In genomic region chr10:71028996-71029395, GRCm38 (mm10) we compare ENCODE assay signal across 13 mouse cellular contexts.
DNase-seq lines count a peak whose midpoint lies in the region; ATAC-seq lines count a peak whose summit lies in the region.
"Had no signal": no experiment of that assay in that cellular context is flagged by ENCODE, and none has a peak within 500 bp of the region (broad histone marks: within the 10 kb centered on the region; RNA-seq: fewer than 3 reads in every experiment).

No protein-coding gene starts in this region.

- intact Hi-C loops in heart, postnatal 14 days (cut with DNase I) = loop anchor here (2.0 kb wide), 1 partner anchor 14 kb away; no protein-coding TSS in a partner anchor

- H3K27ac ChIP-seq in heart, embryonic 16.5 days (ENCODE audit: low read length) = peak overlapping the region; percentile 19
- H3K27ac ChIP-seq: limb, embryonic 12.5 days had no signal

- DNase-seq in heart, adult 11 months = peak; percentile 95
- no peak for DNase-seq in heart, postnatal 14 days
- peak; percentile 6 for DNase-seq in adipocyte (ENCODE audit: low spot score)
- DNase-seq in cerebellum, adult 8-10 months = peak; percentile 2
- no peak for DNase-seq in retina, embryonic 14.5 days (ENCODE audit: low spot score)
- DNase-seq in embryo, embryonic 10 days (ENCODE audit: low spot score) = no peak
- DNase-seq in layer of hippocampus, adult 11-12 months (ENCODE audit: low spot score) = no peak
- DNase-seq: spleen, adult 18-20 months; thymus, postnatal 4 days had no signal

- 60% methylated on average over 4 of the region's 4 CpGs for WGBS in heart, embryonic 16.5 days

- ATAC-seq in heart, embryonic 16.5 days (replicated peaks; ENCODE audit: extremely low read depth, insufficient read depth, low FRiP score) = no peak

- H3K4me1 ChIP-seq in heart, embryonic 16.5 days (ENCODE audit: control insufficient read depth, insufficient read depth, low read length) = peaks cover 37% of the 10 kb centered on the region

- H3K36me3 ChIP-seq in heart, embryonic 16.5 days (ENCODE audit: control insufficient read depth, insufficient read depth) = no peaks in the 10 kb centered on the region
- H3K36me3 ChIP-seq: embryonic facial prominence, embryonic 13.5 days; limb, embryonic 12.5 days had no signal

- no peaks in the 10 kb centered on the region for H3K9me3 ChIP-seq in heart, embryonic 16.5 days (replicated peaks; ENCODE audit: control insufficient read depth, low read length)
- H3K9me3 ChIP-seq: embryonic facial prominence, embryonic 13.5 days; limb, embryonic 12.5 days had no signal

- peak overlapping the region; percentile 35 for H3K4me2 ChIP-seq in heart, embryonic 16.5 days (ENCODE audit: low read depth, low read length)
- H3K4me2 ChIP-seq: embryonic facial prominence, embryonic 13.5 days; limb, embryonic 12.5 days had no signal

- H3K9ac ChIP-seq in heart, embryonic 16.5 days (ENCODE audit: low read length) = no peak overlapping the region
- H3K9ac ChIP-seq: embryonic facial prominence, embryonic 13.5 days; limb, embryonic 12.5 days had no signal

- no peak overlapping the region for H3K4me3 ChIP-seq in heart, embryonic 16.5 days (ENCODE audit: low read length)
- H3K4me3 ChIP-seq: embryonic facial prominence, embryonic 13.5 days; limb, embryonic 12.5 days had no signal

- no peaks in the 10 kb centered on the region for H3K27me3 ChIP-seq in heart, embryonic 16.5 days (ENCODE audit: control insufficient read depth, insufficient read depth, low read length)
- H3K27me3 ChIP-seq: CH12.LX; embryonic facial prominence, embryonic 13.5 days; limb, embryonic 12.5 days had no signal

Comparison
In these comparisons a context has a peak if more than half of its experiments do, and no peak if none do; other contexts are left out.
1. DNase-seq: peak in heart, adult 11 months (single experiment), adipocyte (single experiment) and cerebellum, adult 8-10 months (single experiment); none in heart, postnatal 14 days (0 of 2), retina, embryonic 14.5 days (single experiment), embryo, embryonic 10 days (single experiment) and layer of hippocampus, adult 11-12 months (single experiment).